Mouse (Mus musculus) heart, adult 11 months (tissue): Measurements from ENCODE around the gene Med12l.

ENCODE experiments used
- DNase-seq: peaks from one replicate; pipeline ENCODE4 v3.0.0; 2022

Med12l gene

GRCm38 (mm10) chr3:59197329-59197948, 191.8 kb downstream of the Med12l start:
- peak; percentile 30 for DNase-seq

- peak; percentile 85 for DNase-seq
Measured at GRCm38 (mm10) chr3:59203802-59204520, 198.3 kb downstream of the Med12l start.

- DNase-seq, result peak; percentile 82
Measured at GRCm38 (mm10) chr3:59204719-59205503, 199.3 kb downstream of the Med12l start.

- DNase-seq, result peak; percentile 64
Measured at GRCm38 (mm10) chr3:59205941-59206340, 200.3 kb downstream of the Med12l start.

- peak; percentile 88 for DNase-seq
Measured at GRCm38 (mm10) chr3:59208650-59209548, 203.3 kb downstream of the Med12l start.

GRCm38 (mm10) chr3:59210089-59210488, 204.5 kb downstream of the Med12l start:
- DNase-seq, result peak; percentile 88

- no peak for DNase-seq
Measured at GRCm38 (mm10) chr3:59210727-59211126, 205.1 kb downstream of the Med12l start, which contains the start of gene P2ry13. Gene P2ry13 (minus strand): TSS chr3:59210882.

GRCm38 (mm10) chr3:59211784-59212183, 206.2 kb downstream of the Med12l start:
- DNase-seq, result peak; percentile 95

GRCm38 (mm10) chr3:59212404-59212803, 206.8 kb downstream of the Med12l start:
- no peak for DNase-seq

GRCm38 (mm10) chr3:59217211-59217610, 211.6 kb downstream of the Med12l start:
- DNase-seq, result peak; percentile 95

- no peak for DNase-seq
Measured at GRCm38 (mm10) chr3:59219326-59219725, 213.7 kb downstream of the Med12l start.

GRCm38 (mm10) chr3:59222303-59222702, 216.7 kb downstream of the Med12l start:
- no peak for DNase-seq

GRCm38 (mm10) chr3:59225411-59225810, 219.8 kb downstream of the Med12l start:
- peak; percentile 35 for DNase-seq

- peak; percentile 70 for DNase-seq
Measured at GRCm38 (mm10) chr3:59227696-59228095, 222.1 kb downstream of the Med12l start.

GRCm38 (mm10) chr3:59228730-59229551, 223.3 kb downstream of the Med12l start:
- DNase-seq, result peak; percentile 98

GRCm38 (mm10) chr3:59230912-59231311, 225.3 kb downstream of the Med12l start:
- no peak for DNase-seq

- DNase-seq, result peak; percentile 91
Measured at GRCm38 (mm10) chr3:59234878-59235277, 229.3 kb downstream of the Med12l start.

GRCm38 (mm10) chr3:59243384-59243783, 237.8 kb downstream of the Med12l start:
- no peak for DNase-seq

GRCm38 (mm10) chr3:59248031-59248430, 242.4 kb downstream of the Med12l start:
- no peak for DNase-seq

- DNase-seq, result no peak
Measured at GRCm38 (mm10) chr3:59250454-59250853, 244.8 kb downstream of the Med12l start.
